Mouse (Mus musculus) liver, embryonic 11.5 days (tissue): ENCODE measurements around the gene Dhcr24. TPM values are rescaled to one million over a fixed set of nuclear protein-coding genes. Genes with fewer than 3 reads are reported as not detected.

Experiments
- ATAC-seq: fragments of 200-750 bp; cut with Nextera tagmentation; replicated peaks from 2 replicates; pipeline ENCODE4 v1.8.0; 2017; ENCODE audit warnings: moderate number of reproducible peaks, mild to moderate bottlenecking, moderate TSS enrichment, moderate library complexity; ENCODE audit not compliant: low FRiP score
- DNase-seq: peaks from one replicate; pipeline ENCODE4 v3.0.0-alpha.2; 2017; ENCODE audit warnings: low spot score
- H3K27ac ChIP-seq: fragments of 300-500 bp; sonication (generic); 2 replicates; pipeline ENCODE4 v1.5.1; 2014; ENCODE audit warnings: mild to moderate bottlenecking, low read depth, low read length, control low read depth
- H3K27me3 ChIP-seq: fragments of 300-500 bp; sonication (generic); replicated peaks from 2 replicates; pipeline ENCODE4 v1.6.1; 2014; ENCODE audit warnings: low read length, mixed read lengths; ENCODE audit not compliant: control insufficient read depth, insufficient read depth
- H3K36me3 ChIP-seq: fragments of 300-500 bp; sonication (generic); 2 replicates; pipeline ENCODE4 v1.6.1; 2014; ENCODE audit warnings: mild to moderate bottlenecking, low read length, moderate library complexity, mixed read lengths; ENCODE audit not compliant: control insufficient read depth, insufficient read depth
- H3K4me1 ChIP-seq: fragments of 300-500 bp; sonication (generic); replicated peaks from 2 replicates; pipeline ENCODE4 v1.6.1; 2014; ENCODE audit warnings: low read length, mixed read lengths; ENCODE audit not compliant: control insufficient read depth, insufficient read depth
- H3K4me2 ChIP-seq: fragments of 300-500 bp; sonication (generic); 2 replicates; pipeline ENCODE4 v1.6.1; 2014; ENCODE audit warnings: mild to moderate bottlenecking, control low read depth, moderate library complexity
- H3K4me3 ChIP-seq: fragments of 300-500 bp; sonication (generic); 2 replicates; pipeline ENCODE4 v1.5.1; 2014; ENCODE audit warnings: low read depth, low read length, control low read depth
- H3K9ac ChIP-seq: fragments of 300-500 bp; sonication (generic); 2 replicates; pipeline ENCODE4 v1.6.1; 2014; ENCODE audit warnings: low read depth, low read length, control low read depth
- H3K9me3 ChIP-seq: fragments of 300-500 bp; sonication (generic); 2 replicates; pipeline ENCODE4 v1.6.1; 2016; ENCODE audit warnings: low read length, inconsistent platforms, mixed read lengths; ENCODE audit not compliant: control insufficient read depth
- WGBS: fragments of 180-500 bp; shearing (Covaris S2); extraction: QIAGEN DNeasy Blood & Tissue Kit; methylation state at CpG from one replicate; pipeline ENCODE4 v1.1.7; 2014; 5-methylcytosine and 5-hydroxymethylcytosine counted together
- polyA plus RNA-seq: library from polyadenylated mRNA; unstranded; fragments of >200 nt; fragmentation: Nextera tagmentation; extraction: Ambion mirVana; gene quantifications from 2 replicates; pipeline ENCODE4 v1.2.1, GENCODE M21; 2014

The Dhcr24 gene
- polyA plus RNA-seq, 1 experiment from 2014 or later, result 22.9 TPM

- H3K27me3 ChIP-seq, result no peaks in the 10 kb centered on the region
- no peaks in the 10 kb centered on the region; the same call in 1 of the 2 replicates for H3K4me1 ChIP-seq
- H3K9ac ChIP-seq, result no peak overlapping the region
- WGBS, result 40% methylated on average over 18 of the region's 18 CpGs
- ATAC-seq (peak; percentile 90), DNase-seq (no peak)
- H3K9me3 ChIP-seq, result no peaks in the 10 kb centered on the region
- H3K36me3 ChIP-seq, result no peaks in the 10 kb centered on the region
- no peak overlapping the region for H3K4me3 ChIP-seq
- peak overlapping the region; percentile 33 for H3K4me2 ChIP-seq
- H3K27ac ChIP-seq, result no peak overlapping the region
Observed at GRCm38 (mm10) chr4:106606639-106607554, 46.1 kb downstream of the Dhcr24 start.

GRCm38 (mm10) chr4:106607905-106608304 lies 47.1 kb downstream of the Dhcr24 start:
- Histone ChIP-seq H3K4me1 (no peaks in the 10 kb centered on the region; the same call in 1 of the 2 replicates), H3K4me3 (no peak overlapping the region), H3K4me2 (no peak overlapping the region), H3K27ac (no peak overlapping the region), H3K9me3 (no peaks in the 10 kb centered on the region), H3K27me3 (no peaks in the 10 kb centered on the region), H3K36me3 (no peaks in the 10 kb centered on the region), H3K9ac (no peak overlapping the region)
- ATAC-seq (no peak), DNase-seq (no peak)
- 73% methylated on average over 1 of the region's 1 CpGs for WGBS

GRCm38 (mm10) chr4:106613105-106613504 lies 52.3 kb downstream of the Dhcr24 start:
- no peaks in the 10 kb centered on the region for H3K36me3 ChIP-seq
- H3K9ac ChIP-seq, result no peak overlapping the region
- DNase-seq (no peak), ATAC-seq (no peak)
- H3K27me3 ChIP-seq, result peaks cover 8% of the 10 kb centered on the region
- 78% methylated on average over 8 of the region's 8 CpGs for WGBS
- no peak overlapping the region for H3K4me3 ChIP-seq
- H3K27ac ChIP-seq, result no peak overlapping the region
- H3K4me1 ChIP-seq, result peaks cover 7% of the 10 kb centered on the region
- no peaks in the 10 kb centered on the region for H3K9me3 ChIP-seq
- H3K4me2 ChIP-seq, result peak overlapping the region; percentile 14; the same call in 1 of the 2 replicates

- WGBS, result 44% methylated on average over 3 of the region's 3 CpGs
- H3K4me1 ChIP-seq, result peaks cover 7% of the 10 kb centered on the region
- no peaks in the 10 kb centered on the region for H3K9me3 ChIP-seq
- peak; percentile 50; the same call in 1 of the 2 replicates for ATAC-seq
- H3K27ac ChIP-seq, result peak overlapping the region; percentile 79
- H3K9ac ChIP-seq, result peak overlapping the region; percentile 44; the same call in 1 of the 2 replicates
- no peak for DNase-seq
- peaks cover 8% of the 10 kb centered on the region for H3K27me3 ChIP-seq
- H3K36me3 ChIP-seq, result no peaks in the 10 kb centered on the region
- no peak overlapping the region for H3K4me3 ChIP-seq
- H3K4me2 ChIP-seq, result peak overlapping the region; percentile 37
Observed at GRCm38 (mm10) chr4:106613560-106613959, 52.7 kb downstream of the Dhcr24 start.

GRCm38 (mm10) chr4:106614180-106614797 lies 53.5 kb downstream of the Dhcr24 start:
- Histone ChIP-seq H3K4me2 (peak overlapping the region; percentile 37), H3K9me3 (no peaks in the 10 kb centered on the region), H3K4me1 (peaks cover 7% of the 10 kb centered on the region), H3K36me3 (no peaks in the 10 kb centered on the region), H3K9ac (peak overlapping the region; percentile 44; the same call in 1 of the 2 replicates), H3K27ac (peak overlapping the region; percentile 79), H3K27me3 (peaks cover 8% of the 10 kb centered on the region), H3K4me3 (no peak overlapping the region)
- 44% methylated on average over 7 of the region's 7 CpGs for WGBS
- DNase-seq, result peak; percentile 67
- peak; percentile 60 for ATAC-seq

- 78% methylated on average over 9 of the region's 9 CpGs for WGBS
- H3K4me1 ChIP-seq, result peaks cover 7% of the 10 kb centered on the region
- no peaks in the 10 kb centered on the region for H3K36me3 ChIP-seq
- H3K4me2 ChIP-seq, result no peak overlapping the region
- ATAC-seq, result no peak
- H3K9me3 ChIP-seq, result no peaks in the 10 kb centered on the region
- H3K9ac ChIP-seq, result no peak overlapping the region
- H3K4me3 ChIP-seq, result no peak overlapping the region
- H3K27ac ChIP-seq, result no peak overlapping the region
- H3K27me3 ChIP-seq, result peaks cover 11% of the 10 kb centered on the region
- DNase-seq, result no peak
Observed at GRCm38 (mm10) chr4:106614881-106615280, 54.0 kb downstream of the Dhcr24 start.

- no peak; the same call in 1 of the 2 replicates for ATAC-seq
- H3K27ac ChIP-seq, result no peak overlapping the region
- no peak overlapping the region for H3K9ac ChIP-seq
- no peaks in the 10 kb centered on the region for H3K36me3 ChIP-seq
- no peak overlapping the region for H3K4me3 ChIP-seq
- H3K27me3 ChIP-seq, result peaks cover 11% of the 10 kb centered on the region
- DNase-seq, result no peak
- H3K4me1 ChIP-seq, result peaks cover 7% of the 10 kb centered on the region
- WGBS, result 62% methylated on average over 12 of the region's 12 CpGs
- no peaks in the 10 kb centered on the region for H3K9me3 ChIP-seq
- peak overlapping the region; percentile 31; the same call in 1 of the 2 replicates for H3K4me2 ChIP-seq
Observed at GRCm38 (mm10) chr4:106615637-106616036, 54.8 kb downstream of the Dhcr24 start.

- Histone ChIP-seq H3K9ac (no peak within 1 kb of the TSS), H3K4me3 (peak within 1 kb of the TSS; percentile 29), H3K27ac (no peak within 1 kb of the TSS), H3K4me2 (peak within 1 kb of the TSS; percentile 58), H3K27me3 (peaks cover 17% of the 10 kb centered on the region), H3K4me1 (peaks cover 7% of the 10 kb centered on the region), H3K9me3 (no peaks in the 10 kb centered on the region), H3K36me3 (no peaks in the 10 kb centered on the region)
- DNase-seq (no peak), ATAC-seq (no peak)
- 3% methylated on average over 19 of the region's 19 CpGs for WGBS
Observed at GRCm38 (mm10) chr4:106617056-106617455, 56.2 kb downstream of the Dhcr24 start, which contains the start of gene Lexm. Gene Lexm, minus strand, starts transcription at chr4:106617241.
